In the genomic region with DNA sequence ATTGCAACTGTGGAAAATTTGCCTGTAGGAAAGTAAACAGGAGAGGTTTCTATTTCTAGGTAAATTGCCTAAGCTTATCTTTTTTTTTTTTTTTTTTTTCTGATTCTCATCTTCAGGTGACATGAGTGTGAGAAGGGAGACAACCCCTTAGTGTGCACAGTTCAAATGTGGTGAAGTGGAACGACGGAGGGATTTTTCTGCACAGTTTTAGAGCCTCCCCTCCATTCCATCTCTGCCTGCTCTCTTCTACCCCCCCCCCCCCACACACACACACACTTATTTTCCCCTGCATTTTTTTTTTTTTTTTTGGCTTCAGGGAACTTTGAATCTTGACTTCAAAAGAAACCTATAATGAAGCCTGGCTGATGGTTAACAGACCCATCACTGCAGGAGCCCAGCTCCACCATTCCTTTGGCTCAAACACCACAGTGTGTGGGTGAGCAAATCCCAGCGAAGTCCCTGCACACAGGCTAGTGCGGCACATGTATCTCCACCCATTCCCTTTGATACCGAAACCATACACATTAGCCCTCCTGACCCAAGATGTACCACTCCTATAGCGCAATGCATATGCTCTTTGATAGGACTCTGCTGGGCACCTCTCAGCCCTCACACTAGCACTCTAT, we compare ENCODE assay signal across 29 mouse cellular contexts. TPM values are rescaled to one million over a fixed set of nuclear protein-coding genes. Genes with fewer than 3 reads are reported as not detected.
DNase-seq lines count a peak whose midpoint lies in the region; ATAC-seq lines count a peak whose summit lies in the region.
"Had no signal": no experiment of that assay in that cellular context is flagged by ENCODE, and none has a peak within 500 bp of the region (broad histone marks: within the 10 kb centered on the region; RNA-seq: fewer than 3 reads in every experiment).

No protein-coding gene starts in this region.

- no peak overlapping the region for H3K4me2 ChIP-seq in embryonic facial prominence, embryonic 11.5 days (ENCODE audit: low read depth, low read length)
- H3K4me2 ChIP-seq in kidney, embryonic 16.5 days (replicated peaks; ENCODE audit: low read depth, low read length): no peak overlapping the region
- H3K4me2 ChIP-seq in embryonic facial prominence, embryonic 13.5 days: no peak overlapping the region
- H3K4me2 ChIP-seq in limb, embryonic 12.5 days: no peak overlapping the region
- H3K4me2 ChIP-seq: heart, embryonic 15.5 days; hindbrain, embryonic 12.5 days; liver, embryonic 15.5 days; lung, embryonic 15.5 days; midbrain, embryonic 13.5 days; neural tube, embryonic 13.5 days; stomach, embryonic 15.5 days had no signal

- no peak overlapping the region for H3K9ac ChIP-seq in embryonic facial prominence, embryonic 11.5 days (replicated peaks; ENCODE audit: low read length)
- H3K9ac ChIP-seq in kidney, embryonic 16.5 days (replicated peaks; ENCODE audit: low read length): no peak overlapping the region
- H3K9ac ChIP-seq in embryonic facial prominence, embryonic 13.5 days: no peak overlapping the region
- no peak overlapping the region for H3K9ac ChIP-seq in limb, embryonic 12.5 days (replicated peaks)
- H3K9ac ChIP-seq: heart, embryonic 15.5 days; hindbrain, embryonic 12.5 days; liver, embryonic 15.5 days; lung, embryonic 15.5 days; midbrain, embryonic 13.5 days; neural tube, embryonic 13.5 days; stomach, embryonic 15.5 days had no signal

- DNase-seq in embryonic facial prominence, embryonic 11.5 days (ENCODE audit: low spot score): no peak
- DNase-seq in embryonic facial prominence, embryonic 10.5 days (ENCODE audit: low spot score): no peak
- DNase-seq in kidney, postnatal 25 days: no peak
- DNase-seq in heart, postnatal 10 days: no peak
- no peak for DNase-seq in retina, embryonic 14.5 days (ENCODE audit: low spot score)
- DNase-seq: adrenal gland, postnatal 10 days; cerebellum, adult 8-10 months; cerebellum, postnatal 25 days; gastrocnemius, postnatal 25 days; heart, adult 11 months; heart, postnatal 36 days; kidney, adult 11 months; liver; thymus, postnatal 14 days had no signal

- H3K27me3 ChIP-seq in embryonic facial prominence, embryonic 11.5 days (ENCODE audit: control insufficient read depth, insufficient read depth, low read length): no peaks in the 10 kb centered on the region
- H3K27me3 ChIP-seq in embryonic facial prominence, embryonic 10.5 days (replicated peaks; ENCODE audit: low read depth, poor library complexity, severe bottlenecking): no peaks in the 10 kb centered on the region
- H3K27me3 ChIP-seq in kidney, embryonic 16.5 days (ENCODE audit: insufficient read depth, low read length): no peaks in the 10 kb centered on the region
- no peaks in the 10 kb centered on the region for H3K27me3 ChIP-seq in embryonic facial prominence, embryonic 13.5 days
- H3K27me3 ChIP-seq in limb, embryonic 12.5 days: no peaks in the 10 kb centered on the region
- H3K27me3 ChIP-seq: heart, embryonic 15.5 days; hindbrain, embryonic 12.5 days; liver, embryonic 15.5 days; lung, embryonic 15.5 days; midbrain, embryonic 13.5 days; neural tube, embryonic 13.5 days; stomach, embryonic 15.5 days had no signal

- peak; percentile 48; the same call in 1 of the 2 replicates for ATAC-seq in embryonic facial prominence, embryonic 11.5 days (replicated peaks; ENCODE audit: insufficient number of reproducible peaks, low FRiP score, low TSS enrichment, low read depth)
- peak; percentile 96 for ATAC-seq in kidney, embryonic 16.5 days (ENCODE audit: low FRiP score, low TSS enrichment)
- ATAC-seq in embryonic facial prominence, embryonic 13.5 days (ENCODE audit: insufficient number of reproducible peaks, insufficient read depth, low FRiP score, low TSS enrichment, low read depth): peak; percentile 43; the same call in 1 of the 2 replicates
- ATAC-seq in limb, embryonic 12.5 days (ENCODE audit: insufficient number of reproducible peaks, insufficient read depth, low FRiP score, low TSS enrichment, low read depth): no peak; the same call in 1 of the 2 replicates
- ATAC-seq: forebrain, embryonic 14.5 days; hindbrain, postnatal 0 days; midbrain, embryonic 13.5 days had no signal

- intact Hi-C loops in heart, postnatal 10 days (cut with DNase I): no loop called here

- H3K4me3 ChIP-seq in embryonic facial prominence, embryonic 11.5 days (ENCODE audit: low read depth, low read length): no peak overlapping the region
- no peak overlapping the region for H3K4me3 ChIP-seq in embryonic facial prominence, embryonic 10.5 days
- H3K4me3 ChIP-seq in kidney, embryonic 16.5 days (ENCODE audit: low read length): no peak overlapping the region
- no peak overlapping the region for H3K4me3 ChIP-seq in embryonic facial prominence, embryonic 13.5 days
- no peak overlapping the region for H3K4me3 ChIP-seq in limb, embryonic 12.5 days (replicated peaks)
- H3K4me3 ChIP-seq: heart, embryonic 10.5 days; heart, embryonic 15.5 days; hindbrain, embryonic 12.5 days; liver, embryonic 15.5 days; lung, embryonic 15.5 days; midbrain, embryonic 13.5 days; neural tube, embryonic 13.5 days; stomach, embryonic 15.5 days had no signal

- WGBS in embryonic facial prominence, embryonic 11.5 days: 70% methylated on average over 6 of the region's 6 CpGs
- WGBS in embryonic facial prominence, embryonic 10.5 days: 81% methylated on average over 6 of the region's 6 CpGs
- WGBS in kidney, embryonic 16.5 days: 66% methylated on average over 6 of the region's 6 CpGs
- 56% methylated on average over 6 of the region's 6 CpGs for WGBS in embryonic facial prominence, embryonic 13.5 days
- 38% methylated on average over 6 of the region's 6 CpGs for WGBS in limb, embryonic 12.5 days

- H3K4me1 ChIP-seq in embryonic facial prominence, embryonic 11.5 days (ENCODE audit: control insufficient read depth, insufficient read depth, low read length): no peaks in the 10 kb centered on the region
- no peaks in the 10 kb centered on the region for H3K4me1 ChIP-seq in embryonic facial prominence, embryonic 10.5 days
- H3K4me1 ChIP-seq in kidney, embryonic 16.5 days (ENCODE audit: insufficient read depth, low read length): 0 out of 2 replicates have a peak, but pooled peaks cover 3% of the 10 kb centered on the region
- H3K4me1 ChIP-seq in embryonic facial prominence, embryonic 13.5 days: peaks cover 7% of the 10 kb centered on the region
- no peaks in the 10 kb centered on the region; the same call in 1 of the 2 replicates for H3K4me1 ChIP-seq in limb, embryonic 12.5 days (replicated peaks)
- H3K4me1 ChIP-seq: heart, embryonic 10.5 days; heart, embryonic 15.5 days; hindbrain, embryonic 12.5 days; liver, embryonic 15.5 days; lung, embryonic 15.5 days; midbrain, embryonic 13.5 days; neural tube, embryonic 13.5 days; stomach, embryonic 15.5 days had no signal

- no peaks in the 10 kb centered on the region for H3K36me3 ChIP-seq in embryonic facial prominence, embryonic 11.5 days (replicated peaks; ENCODE audit: control insufficient read depth, insufficient read depth, low read depth, low read length)
- H3K36me3 ChIP-seq in embryonic facial prominence, embryonic 10.5 days (replicated peaks): no peaks in the 10 kb centered on the region
- H3K36me3 ChIP-seq in kidney, embryonic 16.5 days (ENCODE audit: insufficient read depth, low read length): no peaks in the 10 kb centered on the region
- H3K36me3 ChIP-seq in embryonic facial prominence, embryonic 13.5 days: no peaks in the 10 kb centered on the region
- no peaks in the 10 kb centered on the region for H3K36me3 ChIP-seq in limb, embryonic 12.5 days
- H3K36me3 ChIP-seq: G1E; heart, embryonic 10.5 days; heart, embryonic 15.5 days; hindbrain, embryonic 12.5 days; liver, embryonic 15.5 days; lung, embryonic 15.5 days; midbrain, embryonic 13.5 days; neural tube, embryonic 13.5 days; stomach, embryonic 15.5 days had no signal

- H3K27ac ChIP-seq in embryonic facial prominence, embryonic 11.5 days (replicated peaks; ENCODE audit: low read depth, low read length): no peak overlapping the region
- no peak overlapping the region for H3K27ac ChIP-seq in embryonic facial prominence, embryonic 10.5 days (replicated peaks)
- H3K27ac ChIP-seq in kidney, embryonic 16.5 days (ENCODE audit: low read length): no peak overlapping the region
- no peak overlapping the region for H3K27ac ChIP-seq in embryonic facial prominence, embryonic 13.5 days
- H3K27ac ChIP-seq in limb, embryonic 12.5 days: peak overlapping the region; percentile 41
- H3K27ac ChIP-seq: heart, embryonic 10.5 days; heart, embryonic 15.5 days; hindbrain, embryonic 12.5 days; hindbrain, postnatal 0 days; liver, embryonic 15.5 days; lung, embryonic 15.5 days; midbrain, embryonic 13.5 days; neural tube, embryonic 13.5 days; stomach, embryonic 15.5 days had no signal

- no peaks in the 10 kb centered on the region for H3K9me3 ChIP-seq in embryonic facial prominence, embryonic 11.5 days (replicated peaks; ENCODE audit: control insufficient read depth, low read length)
- no peaks in the 10 kb centered on the region for H3K9me3 ChIP-seq in embryonic facial prominence, embryonic 10.5 days
- no peaks in the 10 kb centered on the region for H3K9me3 ChIP-seq in kidney, embryonic 16.5 days (ENCODE audit: low read length)
- H3K9me3 ChIP-seq in embryonic facial prominence, embryonic 13.5 days: no peaks in the 10 kb centered on the region
- H3K9me3 ChIP-seq in limb, embryonic 12.5 days: no peaks in the 10 kb centered on the region
- H3K9me3 ChIP-seq: heart, embryonic 10.5 days; heart, embryonic 15.5 days; hindbrain, embryonic 12.5 days; liver, embryonic 15.5 days; lung, embryonic 15.5 days; midbrain, embryonic 13.5 days; neural tube, embryonic 13.5 days; stomach, embryonic 15.5 days had no signal

RNA-seq across cellular contexts. Expression of gene Pappa2, which starts 49.0 kb away (rescaled TPM):
- polyA plus RNA-seq in embryonic facial prominence, embryonic 11.5 days (2014; fragmentation: Nextera tagmentation; extraction: Ambion mirVana): 2.2 and 2.3 TPM in 2 replicates
- 0.92 and 1.5 TPM in 2 replicates for polyA plus RNA-seq in embryonic facial prominence, embryonic 10.5 days (2016; fragmentation: Nextera tagmentation; extraction: Ambion mirVana)
- 0.86 and 1.2 TPM in 2 replicates for polyA plus RNA-seq in kidney, embryonic 16.5 days (2015; fragmentation: Nextera tagmentation; extraction: Ambion mirVana)
- polyA plus RNA-seq in embryonic facial prominence, embryonic 13.5 days (2015; fragmentation: Nextera tagmentation; extraction: Ambion mirVana): 3.9 and 5.0 TPM in 2 replicates
- 0.88 and 1.8 TPM in 2 replicates for polyA plus RNA-seq in limb, embryonic 12.5 days (2016; fragmentation: Nextera tagmentation; extraction: Ambion mirVana)
- total RNA-seq in heart, postnatal 10 days (2021): under 1 TPM; 0.10 to 0.34 TPM
- total RNA-seq: megakaryocyte progenitor cell, adult 5-6 weeks had no signal
- polyA plus RNA-seq: G1E; heart, embryonic 10.5 days had no signal
